Mouse (Mus musculus) urinary bladder, postnatal 4 days (tissue): ENCODE data around the gene Larp1.
"Not testable (repeated sequence)": the region's sequence is repeated elsewhere in the genome, so short reads cannot be mapped to it uniquely, and the experiment has no call there.

Experiments
- DNase-seq, 2 experiments: peaks; one replicate each; pipeline ENCODE4 v3.0.0; 2021 to 2022; ENCODE audit warnings: low spot score in 2 of 2

The Larp1 gene

GRCm38 (mm10) chr11:58098366-58098720 lies 89.5 kb downstream of the Larp1 start:
- not testable (repeated sequence) for DNase-seq

- DNase-seq: no peak
Measured at GRCm38 (mm10) chr11:58100006-58100405, 91.1 kb downstream of the Larp1 start.

DNA sequence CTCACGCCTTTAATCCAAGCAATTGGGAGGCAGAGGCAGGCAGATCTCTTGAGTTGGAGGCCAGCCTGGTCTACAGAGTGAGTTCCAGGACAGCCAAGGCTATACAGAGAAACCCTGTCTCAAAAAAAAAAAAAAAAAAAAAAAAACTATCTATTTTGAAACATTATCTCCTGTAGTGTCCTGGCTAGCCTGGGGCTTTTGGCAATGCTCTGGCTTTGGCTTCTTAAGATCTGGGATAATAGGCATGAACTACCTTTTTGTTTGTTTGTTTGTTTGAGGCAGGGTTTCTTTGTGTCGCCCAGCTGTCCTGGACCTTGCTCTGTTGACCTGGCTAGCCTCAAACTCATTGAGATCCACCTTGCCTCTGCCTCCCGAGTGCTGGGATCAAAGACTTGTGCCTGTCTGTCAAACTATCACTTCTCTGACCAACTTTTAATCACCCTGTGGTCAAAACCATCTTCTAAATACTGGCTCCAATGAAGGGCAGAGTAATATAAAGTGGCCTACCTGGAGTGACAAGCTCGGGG lies 92.4 kb downstream of the Larp1 start:
- no peak for DNase-seq

- no peak for DNase-seq
Measured at GRCm38 (mm10) chr11:58102146-58102545, 93.3 kb downstream of the Larp1 start.

DNA sequence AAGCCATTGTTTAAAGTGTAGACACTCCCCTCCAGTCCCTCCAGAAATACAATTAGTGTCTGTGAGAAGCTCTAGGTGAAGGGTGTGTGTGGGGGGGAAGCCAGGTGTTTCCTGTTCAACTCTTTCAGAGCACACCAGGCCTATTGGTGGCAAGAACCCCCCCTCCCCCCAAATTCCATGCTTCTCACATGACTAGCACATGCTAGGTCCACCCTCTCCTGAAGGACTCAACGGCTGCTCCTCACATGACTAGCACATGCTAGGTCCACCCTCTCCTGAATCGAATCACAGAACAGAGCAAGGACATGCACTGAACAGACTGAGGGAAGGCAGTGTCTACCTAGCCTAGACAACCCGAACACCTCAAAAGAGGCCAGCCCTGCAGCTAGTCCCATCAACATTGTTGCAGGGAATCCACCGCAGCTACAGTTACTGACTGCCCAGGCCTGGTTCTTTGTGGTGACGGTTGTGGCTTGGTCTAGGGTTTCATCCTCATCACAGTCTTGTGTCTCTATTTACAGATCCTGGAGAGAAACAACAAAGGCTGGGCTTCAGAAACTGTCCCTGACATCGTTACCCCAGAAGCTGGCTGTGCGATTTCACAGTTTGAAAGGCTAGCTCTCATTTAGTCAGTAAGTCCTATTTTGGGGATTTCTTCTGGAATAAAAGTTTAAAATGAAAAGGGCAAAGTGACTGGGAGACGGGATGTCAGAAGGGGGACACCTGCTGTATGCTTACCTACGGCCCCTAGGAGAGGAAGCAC lies 93.9 kb downstream of the Larp1 start:
- DNase-seq: no peak

GRCm38 (mm10) chr11:58103344-58103653 lies 94.4 kb downstream of the Larp1 start:
- peak in 1 of 2 experiments; percentile 28 for DNase-seq

DNA sequence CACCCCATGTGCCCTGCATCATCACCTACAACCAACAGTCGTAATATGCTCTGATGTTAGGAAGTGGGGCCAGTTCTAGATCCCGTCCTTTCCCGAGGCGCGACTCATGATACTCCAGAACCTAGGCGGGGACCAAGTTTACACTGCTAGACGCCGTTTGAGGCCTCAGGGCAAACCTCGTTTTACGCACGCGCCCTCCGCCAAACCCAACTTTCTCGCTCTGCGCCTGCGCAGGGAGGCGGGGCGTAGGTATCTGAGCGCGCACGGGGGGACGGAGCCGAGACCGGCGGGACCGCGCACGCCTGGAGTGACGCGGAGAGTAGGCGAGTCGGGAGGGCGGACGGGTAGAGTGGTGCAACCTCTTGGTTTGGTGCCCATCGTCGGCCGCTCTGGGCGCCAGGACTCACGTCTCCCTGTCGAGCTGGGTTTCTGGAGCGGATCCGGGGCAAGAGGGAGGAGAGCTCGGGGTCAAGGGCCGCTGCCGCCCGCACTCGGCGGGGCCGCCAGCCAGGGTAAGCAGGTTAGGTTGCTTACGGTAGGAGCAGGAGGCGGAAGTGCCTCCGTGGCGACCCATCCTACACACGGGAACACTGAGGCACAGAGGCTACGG lies 94.9 kb downstream of the Larp1 start, which contains the start of gene Cnot8:
Gene Cnot8 (plus strand): TSS at position 457 of the 610 bp plus-strand sequence.
- peak; percentile 99 for DNase-seq

DNA sequence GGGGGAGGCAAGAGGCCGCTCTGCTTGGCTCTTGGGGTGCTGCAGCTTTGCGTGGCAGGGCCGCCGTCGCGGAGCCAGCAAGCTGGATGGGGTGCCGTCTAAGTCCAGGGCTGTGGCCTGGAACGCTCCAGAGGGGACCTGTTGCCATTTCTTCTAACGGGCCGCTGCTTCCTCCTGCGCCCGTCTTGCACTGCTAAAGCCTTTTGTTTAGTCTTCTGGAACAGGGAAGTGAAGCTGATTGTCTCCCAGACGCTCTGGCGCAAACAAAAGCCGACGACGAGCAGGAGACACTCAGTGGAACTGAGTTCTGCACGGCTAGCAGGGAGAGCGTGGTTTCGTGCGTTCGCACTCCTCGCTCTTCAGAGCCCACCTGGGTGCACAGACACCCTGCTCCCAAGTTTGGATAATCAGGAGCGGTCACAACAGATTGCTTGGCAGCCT lies 95.5 kb downstream of the Larp1 start:
- no peak for DNase-seq

DNA sequence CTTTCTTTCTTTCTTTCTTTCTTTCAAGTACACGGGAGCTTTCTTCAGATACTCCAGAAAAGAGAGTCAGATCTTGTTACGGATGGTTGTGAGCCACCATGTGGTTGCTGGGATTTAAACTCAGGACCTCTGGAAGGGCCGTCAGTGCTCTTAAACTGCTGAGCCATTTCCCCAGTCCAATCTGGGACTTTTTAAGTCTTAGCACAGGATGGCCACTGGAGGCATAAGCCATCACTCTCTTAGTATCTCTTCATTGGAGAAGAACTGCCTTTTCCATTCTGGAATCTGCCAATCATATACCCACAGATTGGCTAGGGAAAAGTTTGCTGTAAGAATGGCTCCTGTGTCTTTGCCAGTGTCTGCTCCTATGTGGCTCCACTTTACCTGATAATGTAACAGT lies 98.1 kb downstream of the Larp1 start:
- no peak for DNase-seq

DNA sequence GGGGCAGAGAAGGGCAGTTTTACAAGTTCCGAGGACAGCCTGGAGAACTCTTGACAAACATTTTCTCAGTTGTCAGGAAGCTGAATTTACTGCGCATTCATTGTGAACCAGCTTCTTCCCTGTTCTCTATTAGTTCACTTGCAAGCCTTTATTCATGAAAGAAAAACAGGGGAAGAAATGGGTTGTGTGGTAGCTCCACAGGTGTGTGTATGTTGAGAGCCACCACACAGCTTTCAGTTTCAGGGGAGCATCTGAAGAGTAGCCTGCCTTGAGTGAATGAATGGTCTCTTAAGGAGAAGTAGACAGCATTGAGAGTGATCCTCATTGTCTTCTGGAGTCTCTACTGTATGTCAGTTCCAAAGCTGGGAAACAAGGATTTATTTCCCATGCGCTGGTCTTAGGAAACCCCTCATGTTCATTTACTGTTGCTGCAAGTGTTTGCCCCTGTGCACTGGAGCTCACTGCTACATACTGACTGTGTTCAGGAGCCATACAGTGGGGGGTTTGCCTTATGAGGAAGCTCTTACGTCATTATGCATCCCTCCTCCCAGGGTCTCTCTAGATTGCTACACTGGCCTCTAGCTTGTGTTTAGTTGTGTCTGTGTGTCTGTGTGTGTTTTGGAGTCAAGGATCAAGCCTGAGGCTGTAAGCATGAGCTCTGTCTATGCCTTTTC lies 98.9 kb downstream of the Larp1 start:
- no peak for DNase-seq
